Mouse (Mus musculus): ENCODE data around the gene Cyp4a12b. TPM values are rescaled to one million over a fixed set of nuclear protein-coding genes. Genes with fewer than 3 reads are reported as not detected.
"Not testable (repeated sequence)": the region's sequence is repeated elsewhere in the genome, so short reads cannot be mapped to it uniquely, and the experiment has no call there.

Cyp4a12b gene
- polyA plus RNA-seq (2015; fragmentation: Nextera tagmentation; extraction: Ambion mirVana): 0.07 and 0.20 TPM in 2 replicates

DNA sequence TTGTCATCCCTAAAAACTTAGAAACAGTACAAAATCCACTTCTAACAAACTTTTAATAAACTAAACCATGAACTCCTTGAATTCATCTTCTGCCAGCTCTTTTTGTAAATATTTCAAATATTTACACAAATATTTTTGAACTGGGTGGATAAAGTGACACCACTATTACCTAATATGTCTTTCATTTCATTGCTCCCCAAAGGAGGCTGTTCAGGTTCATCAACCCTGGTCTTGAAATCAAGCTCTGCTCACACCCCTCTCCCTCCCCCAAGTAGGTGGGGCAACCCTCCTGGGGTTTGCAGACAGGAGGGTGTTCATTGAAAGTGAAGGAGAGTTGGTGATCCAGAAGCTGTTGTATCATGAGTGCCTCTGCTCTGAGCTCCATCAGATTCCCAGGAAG, at the start of gene Cyp4a12b:
Cyp4a12b (plus strand) TSS at position 301 of the 400 bp plus-strand sequence.
- not testable (repeated sequence) for H3K27ac ChIP-seq (ENCODE audit: low read depth, low read length); H3K36me3 ChIP-seq (ENCODE audit: control insufficient read depth, insufficient read depth); H3K4me2 ChIP-seq (replicated peaks; ENCODE audit: low read depth); H3K4me1 ChIP-seq (replicated peaks; ENCODE audit: control insufficient read depth, insufficient read depth, low read length); H3K27me3 ChIP-seq (replicated peaks; ENCODE audit: control insufficient read depth, insufficient read depth, low read length); ATAC-seq; H3K9me3 ChIP-seq (ENCODE audit: control insufficient read depth); H3K9ac ChIP-seq (ENCODE audit: low read depth, low read length); H3K4me3 ChIP-seq (ENCODE audit: low read depth, low read length)

DNA sequence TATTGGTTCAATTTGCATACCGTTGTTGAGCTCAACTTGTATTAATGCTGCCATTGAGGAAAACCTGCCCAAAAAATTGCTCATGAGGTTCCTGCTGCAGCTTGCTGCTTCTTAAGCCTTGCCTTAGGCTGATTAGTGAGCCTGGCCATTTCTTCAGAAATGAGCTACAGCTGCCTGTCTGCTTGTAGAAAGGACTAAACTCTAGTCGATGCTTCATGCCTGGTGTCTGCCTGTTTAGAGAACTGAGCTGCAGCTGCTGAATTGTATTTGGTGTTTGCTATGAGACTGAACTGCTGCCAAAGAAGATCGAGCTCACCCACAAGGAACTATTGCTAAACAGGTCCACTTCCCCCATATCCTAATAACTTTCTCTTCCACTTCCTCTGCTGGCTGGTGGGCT, 45.8 kb upstream of the Cyp4a12b start:
- H3K4me1 ChIP-seq (replicated peaks; ENCODE audit: control insufficient read depth, insufficient read depth, low read length); H3K4me2 ChIP-seq (replicated peaks; ENCODE audit: low read depth); H3K9ac ChIP-seq (ENCODE audit: low read depth, low read length); H3K4me3 ChIP-seq (ENCODE audit: low read depth, low read length); ATAC-seq; H3K9me3 ChIP-seq (ENCODE audit: control insufficient read depth); H3K27me3 ChIP-seq (replicated peaks; ENCODE audit: control insufficient read depth, insufficient read depth, low read length); H3K36me3 ChIP-seq (ENCODE audit: control insufficient read depth, insufficient read depth); H3K27ac ChIP-seq (ENCODE audit: low read depth, low read length): not testable (repeated sequence)
- 83% methylated on average over 3 of the region's 3 CpGs for WGBS

DNA sequence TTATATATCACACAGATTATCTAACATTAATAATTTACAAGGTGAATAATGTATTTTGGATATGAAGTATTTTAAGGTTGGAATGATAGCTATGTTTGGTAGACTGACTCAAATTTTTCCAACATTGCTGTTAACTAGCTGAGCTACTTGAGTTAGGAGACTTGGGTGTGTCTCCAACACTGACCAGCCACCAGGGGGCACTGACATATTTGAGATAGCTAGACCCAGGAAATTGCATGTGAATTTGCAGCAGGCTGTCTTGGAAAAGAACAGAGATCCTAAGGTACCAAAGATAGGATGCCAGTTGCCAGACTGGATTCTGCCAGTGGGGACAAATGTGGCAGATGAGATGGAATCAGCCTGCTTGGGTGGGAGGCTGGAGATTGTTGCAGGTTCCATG, 43.4 kb upstream of the Cyp4a12b start:
- not testable (repeated sequence) for H3K9ac ChIP-seq (ENCODE audit: low read depth, low read length); H3K4me3 ChIP-seq (ENCODE audit: low read depth, low read length); ATAC-seq; H3K27me3 ChIP-seq (replicated peaks; ENCODE audit: control insufficient read depth, insufficient read depth, low read length); H3K27ac ChIP-seq (ENCODE audit: low read depth, low read length); H3K4me2 ChIP-seq (replicated peaks; ENCODE audit: low read depth); H3K9me3 ChIP-seq (ENCODE audit: control insufficient read depth); H3K36me3 ChIP-seq (ENCODE audit: control insufficient read depth, insufficient read depth); H3K4me1 ChIP-seq (replicated peaks; ENCODE audit: control insufficient read depth, insufficient read depth, low read length)
- peak; percentile 54 for TF ChIP-seq CTCF (IDR thresholded peaks at IDR 0.05; ENCODE audit: low read depth)

DNA sequence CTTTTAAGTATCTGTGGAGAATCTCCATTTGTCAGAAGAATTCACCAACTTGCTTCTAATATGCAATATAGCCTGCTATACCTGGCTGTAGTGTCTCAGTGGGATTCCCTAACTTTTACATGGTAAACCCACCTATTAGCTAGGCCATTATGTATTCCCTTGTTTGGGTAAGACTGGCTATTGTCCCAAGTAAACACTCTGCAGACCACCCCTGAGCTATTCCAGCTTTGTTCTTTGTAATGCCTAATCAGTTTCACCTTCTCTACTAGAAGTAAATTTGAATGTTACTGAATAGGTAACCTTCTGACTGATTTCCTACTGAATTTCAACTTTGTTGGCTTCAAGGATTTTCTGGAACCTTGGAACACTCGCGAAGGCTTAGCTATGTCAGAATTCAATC, 15.2 kb upstream of the Cyp4a12b start:
- H3K4me3 ChIP-seq (ENCODE audit: low read depth, low read length); H3K36me3 ChIP-seq (ENCODE audit: control insufficient read depth, insufficient read depth); H3K9ac ChIP-seq (ENCODE audit: low read depth, low read length); H3K27ac ChIP-seq (ENCODE audit: low read depth, low read length); H3K27me3 ChIP-seq (replicated peaks; ENCODE audit: control insufficient read depth, insufficient read depth, low read length); H3K4me1 ChIP-seq (replicated peaks; ENCODE audit: control insufficient read depth, insufficient read depth, low read length); H3K4me2 ChIP-seq (replicated peaks; ENCODE audit: low read depth); ATAC-seq; H3K9me3 ChIP-seq (ENCODE audit: control insufficient read depth): not testable (repeated sequence)
- WGBS: 87% methylated on average over 2 of the region's 2 CpGs

DNA sequence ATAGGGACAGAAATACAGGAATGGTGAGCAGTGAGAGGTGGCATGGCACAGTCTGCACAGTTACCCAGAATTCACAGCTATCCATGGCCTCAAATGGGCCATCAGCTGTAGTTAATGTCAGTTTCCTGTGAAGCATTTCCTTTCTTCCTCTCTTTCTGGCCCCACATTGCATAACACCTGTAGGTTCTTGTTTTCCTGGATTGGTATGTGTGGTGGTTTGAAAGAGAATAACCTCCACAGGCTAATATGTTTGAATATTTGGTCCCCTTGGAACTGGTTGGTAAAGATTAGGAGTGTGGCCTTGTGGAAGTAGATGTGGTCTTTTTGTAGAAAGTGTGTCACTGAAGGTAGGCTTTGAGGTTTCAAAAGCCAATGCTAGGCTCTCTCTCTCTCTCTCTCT, 14.5 kb upstream of the Cyp4a12b start:
- not testable (repeated sequence) for ATAC-seq; H3K36me3 ChIP-seq (ENCODE audit: control insufficient read depth, insufficient read depth)

DNA sequence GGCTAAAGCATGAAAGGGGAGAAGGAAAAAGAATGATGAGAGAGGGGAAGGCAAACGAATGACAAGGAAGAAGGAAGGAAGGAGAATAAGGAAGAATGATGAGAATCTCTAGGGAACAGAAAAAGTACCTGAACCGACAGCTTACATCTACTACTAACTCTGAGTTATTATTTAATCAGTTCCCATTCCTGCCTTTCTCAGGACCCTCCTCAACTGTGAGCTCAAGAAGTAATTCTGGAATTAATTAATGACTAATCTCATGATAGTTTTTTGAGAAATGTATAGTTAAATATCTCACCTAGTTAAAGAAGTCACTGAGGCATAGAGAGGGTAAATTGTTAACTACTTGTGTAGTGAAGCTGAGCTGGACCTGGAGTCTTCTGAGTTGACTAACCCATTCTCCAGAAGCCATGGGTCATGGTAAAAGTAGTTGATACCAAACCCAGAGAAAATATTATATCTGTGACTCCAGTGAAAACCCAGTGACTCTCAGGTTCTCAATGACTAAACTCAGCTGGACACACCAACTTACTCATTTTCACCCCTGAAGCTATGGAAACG, 39.2 kb downstream of the Cyp4a12b start:
- ATAC-seq: no peak

More for the DNA sequence above, 14.5 kb upstream of the Cyp4a12b start:
- not testable (repeated sequence) for H3K4me2 ChIP-seq (replicated peaks; ENCODE audit: low read depth); H3K9me3 ChIP-seq (ENCODE audit: control insufficient read depth); H3K4me3 ChIP-seq (ENCODE audit: low read depth, low read length); H3K27ac ChIP-seq (ENCODE audit: low read depth, low read length); H3K4me1 ChIP-seq (replicated peaks; ENCODE audit: control insufficient read depth, insufficient read depth, low read length); H3K27me3 ChIP-seq (replicated peaks; ENCODE audit: control insufficient read depth, insufficient read depth, low read length); H3K9ac ChIP-seq (ENCODE audit: low read depth, low read length)

DNA sequence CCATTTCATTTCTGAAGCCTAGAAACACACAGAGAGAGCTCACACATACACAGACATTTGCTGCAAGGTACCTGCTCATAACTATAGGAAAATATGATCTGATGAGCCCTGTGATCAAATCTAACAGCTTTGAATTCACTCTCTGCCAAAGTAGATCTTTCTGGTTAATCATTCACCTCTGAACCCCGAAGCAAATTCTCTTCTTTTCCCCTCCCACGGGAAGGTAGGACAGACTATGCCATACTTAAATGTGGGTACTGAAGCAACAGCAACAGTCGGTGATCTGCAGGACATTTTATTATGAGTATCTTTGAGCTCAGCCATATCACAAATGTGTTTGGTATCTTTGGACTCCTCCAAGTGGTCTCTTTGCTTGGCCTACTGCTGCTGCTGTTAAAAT, 40.9 kb downstream of the Cyp4a12b start, which contains the start of gene Cyp4a30b:
Cyp4a30b (plus strand) TSS at position 301 of the 400 bp plus-strand sequence.
- Histone ChIP-seq H3K4me2 (replicated peaks; ENCODE audit: low read depth) (no peak within 1 kb of the TSS), H3K4me1 (replicated peaks; ENCODE audit: control insufficient read depth, insufficient read depth, low read length) (no peaks in the 10 kb centered on the region), H3K36me3 (ENCODE audit: control insufficient read depth, insufficient read depth) (no peaks in the 10 kb centered on the region), H3K27ac (ENCODE audit: low read depth, low read length) (no peak within 1 kb of the TSS), H3K9me3 (ENCODE audit: control insufficient read depth) (no peaks in the 10 kb centered on the region), H3K9ac (ENCODE audit: low read depth, low read length) (no peak within 1 kb of the TSS), H3K4me3 (ENCODE audit: low read depth, low read length) (no peak within 1 kb of the TSS), H3K27me3 (replicated peaks; ENCODE audit: control insufficient read depth, insufficient read depth, low read length) (no peaks in the 10 kb centered on the region)
- WGBS: 27% methylated on average over 3 of the region's 3 CpGs
- no peak for TF ChIP-seq CTCF (IDR thresholded peaks at IDR 0.05; ENCODE audit: low read depth)
- no peak for ATAC-seq

More for the DNA sequence above, 39.2 kb downstream of the Cyp4a12b start:
- Histone ChIP-seq H3K27me3 (replicated peaks; ENCODE audit: control insufficient read depth, insufficient read depth, low read length) (no peaks in the 10 kb centered on the region), H3K4me1 (replicated peaks; ENCODE audit: control insufficient read depth, insufficient read depth, low read length) (no peaks in the 10 kb centered on the region), H3K4me3 (ENCODE audit: low read depth, low read length) (no peak overlapping the region), H3K9me3 (ENCODE audit: control insufficient read depth) (no peaks in the 10 kb centered on the region), H3K4me2 (replicated peaks; ENCODE audit: low read depth) (no peak overlapping the region), H3K36me3 (ENCODE audit: control insufficient read depth, insufficient read depth) (no peaks in the 10 kb centered on the region), H3K9ac (ENCODE audit: low read depth, low read length) (no peak overlapping the region), H3K27ac (ENCODE audit: low read depth, low read length) (no peak overlapping the region)
- WGBS: 63% methylated on average over 3 of the region's 3 CpGs
- TF ChIP-seq CTCF (IDR thresholded peaks at IDR 0.05; ENCODE audit: low read depth): no peak

DNA sequence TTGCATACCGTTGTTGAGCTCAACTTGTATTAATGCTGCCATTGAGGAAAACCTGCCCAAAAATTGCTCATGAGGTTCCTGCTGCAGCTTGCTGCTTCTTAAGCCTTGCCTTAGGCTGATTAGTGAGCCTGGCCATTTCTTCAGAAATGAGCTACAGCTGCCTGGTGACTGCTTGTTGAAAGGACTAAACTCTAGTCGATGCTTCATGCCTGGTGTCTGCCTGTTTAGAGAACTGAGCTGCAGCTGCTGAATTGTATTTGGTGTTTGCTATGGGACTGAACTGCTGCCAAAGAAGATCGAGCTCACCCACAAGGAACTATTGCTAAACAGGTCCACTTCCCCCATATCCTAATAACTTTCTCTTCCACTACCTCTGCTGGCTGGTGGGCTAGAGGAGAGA, 62.2 kb downstream of the Cyp4a12b start:
- not testable (repeated sequence) for H3K4me1 ChIP-seq (replicated peaks; ENCODE audit: control insufficient read depth, insufficient read depth, low read length); H3K36me3 ChIP-seq (ENCODE audit: control insufficient read depth, insufficient read depth); ATAC-seq; H3K4me2 ChIP-seq (replicated peaks; ENCODE audit: low read depth); H3K9ac ChIP-seq (ENCODE audit: low read depth, low read length); H3K4me3 ChIP-seq (ENCODE audit: low read depth, low read length); H3K27ac ChIP-seq (ENCODE audit: low read depth, low read length); H3K9me3 ChIP-seq (ENCODE audit: control insufficient read depth); H3K27me3 ChIP-seq (replicated peaks; ENCODE audit: control insufficient read depth, insufficient read depth, low read length)
- 61% methylated on average over 3 of the region's 3 CpGs for WGBS
